Mouse (Mus musculus) spleen, adult 2 months (tissue): ENCODE measurements around the gene Tnfrsf1a. TPM values are rescaled to one million over a fixed set of nuclear protein-coding genes. Genes with fewer than 3 reads are reported as not detected.

Experiments used
- DNase-seq, 2 experiments: peaks; one replicate each; pipeline versions ENCODE4 v3.0.0 to v3.0.0-alpha.2; 2012 to 2021; ENCODE audit warnings: low spot score in 2 of 2, low read depth in 1 of 2
- H3K27ac ChIP-seq: fragments of 200-500 bp; 2 replicates; pipeline ENCODE4 v1.5.1; 2012; ENCODE audit warnings: low read length, inconsistent platforms; ENCODE audit not compliant: insufficient read depth
- H3K27me3 ChIP-seq: fragments of 200-500 bp; 2 replicates; pipeline ENCODE4 v1.6.1; 2012; ENCODE audit warnings: mild to moderate bottlenecking, moderate library complexity, low read length, inconsistent platforms; ENCODE audit not compliant: control insufficient read depth, insufficient read depth
- H3K36me3 ChIP-seq: fragments of 200-500 bp; 2 replicates; pipeline ENCODE4 v1.6.1; 2012; ENCODE audit warnings: mild to moderate bottlenecking, low read length, inconsistent platforms; ENCODE audit not compliant: control insufficient read depth, insufficient read depth
- H3K4me1 ChIP-seq: fragments of 200-500 bp; 2 replicates; pipeline ENCODE4 v1.6.1; 2011; ENCODE audit warnings: inconsistent platforms; ENCODE audit not compliant: control insufficient read depth, insufficient read depth, insufficient read length
- H3K4me3 ChIP-seq: fragments of 200-500 bp; 2 replicates; pipeline ENCODE4 v1.5.1; 2011; ENCODE audit warnings: mild to moderate bottlenecking, inconsistent platforms; ENCODE audit not compliant: insufficient read depth, insufficient read length; ENCODE audit errors: extremely low read depth
- CTCF ChIP-seq: fragments of 200-500 bp; IDR thresholded peaks from 2 replicates; pipeline ENCODE4 v1.5.1; 2011; ENCODE audit warnings: mild to moderate bottlenecking, inconsistent platforms; ENCODE audit not compliant: insufficient read depth, insufficient read length, insufficient replicate concordance; ENCODE audit errors: extremely low read depth
- POLR2A ChIP-seq: fragments of 200-500 bp; IDR thresholded peaks from 2 replicates; pipeline ENCODE4 v1.6.1; 2011; ENCODE audit warnings: low read depth, low read length, inconsistent platforms
- WGBS: fragments of 180-500 bp; shearing (Covaris S2); methylation state at CpG from one replicate; pipeline ENCODE4 v1.1.7; 2018; 5-methylcytosine and 5-hydroxymethylcytosine counted together
- polyA plus RNA-seq: library from polyadenylated mRNA; depleted of rRNA; stranded (reverse); fragments of >200 nt; gene quantifications from 2 replicates; pipeline ENCODE4 v1.2.3, GENCODE M21; 2012

Tnfrsf1a gene
- polyA plus RNA-seq, 1 experiment = 51.3 TPM

GRCm38 (mm10) chr6:125314746-125315145, 34.4 kb upstream of the Tnfrsf1a start:
- no peak for TF ChIP-seq POLR2A
- TF ChIP-seq CTCF = no peak
- 87% methylated on average over 6 of the region's 6 CpGs for WGBS
- H3K36me3 ChIP-seq = no peaks in the 10 kb centered on the region
- peaks cover 8% of the 10 kb centered on the region; the same call in 1 of the 2 replicates for H3K27me3 ChIP-seq
- no peak overlapping the region for H3K27ac ChIP-seq
- no peak overlapping the region for H3K4me3 ChIP-seq
- DNase-seq = no peak
- no peaks in the 10 kb centered on the region for H3K4me1 ChIP-seq

- peaks cover 8% of the 10 kb centered on the region; the same call in 1 of the 2 replicates for H3K27me3 ChIP-seq
- TF ChIP-seq CTCF (no peak), POLR2A (no peak)
- WGBS = 83% methylated on average over 7 of the region's 7 CpGs
Measured at GRCm38 (mm10) chr6:125317077-125317476, 32.1 kb upstream of the Tnfrsf1a start.

DNA sequence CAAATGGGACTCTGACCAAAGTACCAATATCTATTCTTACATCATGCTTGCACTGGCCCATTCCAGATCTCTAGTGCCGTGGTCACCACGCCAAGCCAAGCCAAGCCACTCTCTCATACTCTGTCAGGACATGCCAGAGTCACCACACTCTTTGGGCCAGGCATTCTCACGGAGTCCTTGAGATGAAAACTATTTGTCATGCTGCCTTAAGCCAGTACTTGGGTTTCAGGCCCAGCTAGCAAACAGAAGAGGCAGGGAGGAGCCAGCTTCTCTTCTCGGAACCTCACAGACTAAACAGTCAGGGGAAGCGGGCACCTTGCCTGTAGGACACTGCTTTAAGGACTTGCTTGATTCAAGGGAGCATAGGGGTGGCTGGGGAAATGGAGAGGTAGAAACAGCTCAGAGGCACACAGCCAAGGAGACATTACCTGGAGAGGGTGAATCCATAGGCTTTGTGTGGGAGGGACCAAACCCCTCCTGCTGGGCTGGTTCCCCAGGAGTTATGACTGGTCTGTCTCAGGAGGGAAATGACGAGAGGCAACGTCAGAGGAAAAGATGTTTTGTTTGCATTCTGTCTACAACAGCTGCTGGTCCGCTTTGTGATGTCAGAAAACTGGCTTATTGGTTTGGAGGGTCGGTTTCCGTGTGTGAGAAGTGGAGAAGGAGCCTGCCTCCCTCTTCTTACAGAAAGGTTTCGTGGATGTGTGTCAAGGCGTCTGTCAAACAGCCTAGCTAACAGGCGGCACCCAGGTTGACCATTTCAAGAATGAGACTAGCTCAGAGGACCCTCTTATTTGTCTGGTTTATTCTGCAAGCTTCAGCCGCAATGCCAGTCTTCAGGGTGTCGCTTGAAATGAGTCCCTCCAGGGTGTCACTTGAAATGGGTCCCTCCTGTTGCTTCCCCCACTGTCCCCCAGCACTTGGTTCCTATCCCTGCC, 29.9 kb upstream of the Tnfrsf1a start:
- no peak for DNase-seq
- no peak for TF ChIP-seq CTCF
- TF ChIP-seq POLR2A = no peak
- Histone ChIP-seq H3K4me1 (no peaks in the 10 kb centered on the region), H3K27me3 (no peaks in the 10 kb centered on the region), H3K4me3 (no peak overlapping the region), H3K36me3 (no peaks in the 10 kb centered on the region), H3K27ac (no peak overlapping the region)
- WGBS = 78% methylated on average over 15 of the region's 15 CpGs

More at GRCm38 (mm10) chr6:125317077-125317476, 32.1 kb upstream of the Tnfrsf1a start:
- Histone ChIP-seq H3K36me3 (no peaks in the 10 kb centered on the region), H3K27ac (no peak overlapping the region), H3K4me3 (no peak overlapping the region), H3K4me1 (no peaks in the 10 kb centered on the region)
- no peak for DNase-seq

- H3K36me3 ChIP-seq = no peaks in the 10 kb centered on the region
- H3K4me3 ChIP-seq = no peak overlapping the region
- DNase-seq = no peak
- no peak overlapping the region for H3K27ac ChIP-seq
- no peaks in the 10 kb centered on the region for H3K27me3 ChIP-seq
- TF ChIP-seq POLR2A = no peak
- H3K4me1 ChIP-seq = no peaks in the 10 kb centered on the region
Measured at GRCm38 (mm10) chr6:125319919-125320296, 29.3 kb upstream of the Tnfrsf1a start.

DNA sequence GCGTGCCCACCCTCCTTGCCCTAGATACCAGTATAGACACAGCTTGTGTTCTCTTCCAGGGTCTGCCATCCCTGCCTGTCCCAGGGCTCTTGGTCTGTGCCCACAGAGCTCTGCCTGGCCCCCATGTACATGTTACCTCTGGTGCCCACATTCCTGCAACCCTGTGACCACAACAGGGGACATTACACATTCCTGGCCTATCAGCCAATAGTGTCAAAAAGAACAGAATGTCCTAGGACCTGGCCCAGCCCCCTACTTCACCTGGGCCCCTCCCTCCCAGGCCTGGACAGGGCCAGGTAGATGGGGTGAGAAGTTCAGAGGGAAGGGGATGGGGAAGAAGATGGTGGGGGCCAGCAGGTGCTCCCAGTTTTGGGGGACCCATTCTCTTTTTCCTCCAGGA, 28.8 kb upstream of the Tnfrsf1a start, which contains the start of gene Scnn1a:
Scnn1a (plus strand) TSS at position 337 of the 400 bp plus-strand sequence.
- Histone ChIP-seq H3K4me3 (no peak within 1 kb of the TSS), H3K4me1 (no peaks in the 10 kb centered on the region), H3K36me3 (no peaks in the 10 kb centered on the region), H3K27ac (no peak within 1 kb of the TSS), H3K27me3 (no peaks in the 10 kb centered on the region)
- DNase-seq = no peak
- whole genome bisulfite sequencing = 91% methylated on average over 1 of the region's 1 CpGs
- TF ChIP-seq CTCF (no peak), POLR2A (no peak)

- H3K4me3 ChIP-seq = no peak overlapping the region
- H3K27me3 ChIP-seq = no peaks in the 10 kb centered on the region
Measured at GRCm38 (mm10) chr6:125321114-125321855, 27.9 kb upstream of the Tnfrsf1a start.

More at GRCm38 (mm10) chr6:125321114-125321855, 27.9 kb upstream of the Tnfrsf1a start:
- DNase-seq = no peak
- Histone ChIP-seq H3K36me3 (no peaks in the 10 kb centered on the region), H3K4me1 (no peaks in the 10 kb centered on the region), H3K27ac (no peak overlapping the region)
- TF ChIP-seq POLR2A (no peak), CTCF (no peak)
- whole genome bisulfite sequencing = 63% methylated on average over 26 of the region's 26 CpGs
